In genomic region chr17:87283755-87284481, GRCm38 (mm10) we compare ENCODE assay signal across 8 mouse cellular contexts. TPM values are rescaled to one million over a fixed set of nuclear protein-coding genes. Genes with fewer than 3 reads are reported as not detected.
DNase-seq lines count a peak whose midpoint lies in the region; ATAC-seq lines count a peak whose summit lies in the region.

No protein-coding gene starts in this region.

- H3K4me1 ChIP-seq in forebrain, embryonic 11.5 days (replicated peaks; ENCODE audit: control insufficient read depth, insufficient read depth, low read length), result peaks cover 14% of the 10 kb centered on the region
- H3K4me1 ChIP-seq in intestine, embryonic 16.5 days (ENCODE audit: control insufficient read depth, insufficient read depth, low read length), result peaks cover 14% of the 10 kb centered on the region; the same call in 1 of the 2 replicates

- no peaks in the 10 kb centered on the region for H3K36me3 ChIP-seq in forebrain, embryonic 11.5 days (ENCODE audit: control insufficient read depth, insufficient read depth, low read length)
- H3K36me3 ChIP-seq in intestine, embryonic 16.5 days (ENCODE audit: control insufficient read depth, insufficient read depth, low read length), result no peaks in the 10 kb centered on the region
- H3K36me3 ChIP-seq in macrophage (ENCODE audit: inconsistent target), result peaks cover 3% of the 10 kb centered on the region; the same call in 1 of the 2 replicates

- peak overlapping the region; percentile 70 for H3K4me3 ChIP-seq in forebrain, embryonic 11.5 days (ENCODE audit: low read depth, low read length)
- peak overlapping the region; percentile 67 for H3K4me3 ChIP-seq in intestine, embryonic 16.5 days (ENCODE audit: low read length)
- peak overlapping the region; percentile 62 for H3K4me3 ChIP-seq in macrophage (ENCODE audit: inconsistent target)

- WGBS in forebrain, embryonic 11.5 days, result 4% methylated on average over 21 of the region's 21 CpGs
- 7% methylated on average over 21 of the region's 21 CpGs for WGBS in intestine, embryonic 16.5 days
- 6% methylated on average over 21 of the region's 21 CpGs for WGBS in macrophage (ENCODE audit: missing documents)

- no peaks in the 10 kb centered on the region for H3K9me3 ChIP-seq in forebrain, embryonic 11.5 days (ENCODE audit: control insufficient read depth, low read length)
- no peaks in the 10 kb centered on the region for H3K9me3 ChIP-seq in intestine, embryonic 16.5 days (ENCODE audit: control insufficient read depth, low read length)

- H3K79me2 ChIP-seq in macrophage (ENCODE audit: inconsistent target), result peaks cover 59% of the 10 kb centered on the region

- peaks cover 22% of the 10 kb centered on the region for H3K27me3 ChIP-seq in forebrain, embryonic 11.5 days (ENCODE audit: control insufficient read depth, insufficient read depth, low read length)
- H3K27me3 ChIP-seq in intestine, embryonic 16.5 days (replicated peaks; ENCODE audit: control insufficient read depth, insufficient read depth, low read length), result no peaks in the 10 kb centered on the region

- peak overlapping the region; percentile 96 for H3K4me2 ChIP-seq in forebrain, embryonic 11.5 days (ENCODE audit: low read depth, low read length, severe bottlenecking)
- H3K4me2 ChIP-seq in intestine, embryonic 16.5 days (ENCODE audit: low read depth, low read length), result peak overlapping the region; percentile 89

- H3K9ac ChIP-seq in forebrain, embryonic 11.5 days (ENCODE audit: low read length), result peak overlapping the region; percentile 84; the same call in 1 of the 2 replicates
- H3K9ac ChIP-seq in intestine, embryonic 16.5 days (ENCODE audit: low read depth, low read length), result peak overlapping the region; percentile 95

- H3K27ac ChIP-seq in forebrain, embryonic 11.5 days (ENCODE audit: low read depth, low read length), result no peak overlapping the region
- 0 out of 2 replicates have a peak overlapping the region, but pooled peaks have one; percentile 89 for H3K27ac ChIP-seq in intestine, embryonic 16.5 days (ENCODE audit: low read length)
- peak overlapping the region; percentile 65 for H3K27ac ChIP-seq in macrophage

- ATAC-seq in forebrain, embryonic 11.5 days (replicated peaks; ENCODE audit: low FRiP score), result no peak
- no peak for ATAC-seq in intestine, embryonic 16.5 days

- DNase-seq in 3T3-L1 (ENCODE audit: low read depth, low spot score), result peak; percentile 34
- peak; percentile 25 for DNase-seq in ES-CJ7 (ENCODE audit: low read depth, low spot score)
- peak; percentile 61 for DNase-seq in forebrain, embryonic 11.5 days (ENCODE audit: low spot score)
- peak; percentile 48 to 59 for DNase-seq in spleen, postnatal 14 days (ENCODE audit: low spot score in 2 of 2)
- DNase-seq in ovary, adult 18-20 months (ENCODE audit: low spot score), result no peak
- no peak for DNase-seq in right cerebral cortex, adult 2 months (ENCODE audit: low spot score in 2 of 2)

RNA-seq across cellular contexts. Expression of gene Ttc7, which starts 1.2 kb away (rescaled TPM):
- polyA plus RNA-seq in forebrain, embryonic 11.5 days (2014; fragmentation: Nextera tagmentation; extraction: Ambion mirVana), result 4.2 and 4.3 TPM in 2 replicates
- polyA plus RNA-seq in intestine, embryonic 16.5 days (2015; fragmentation: Nextera tagmentation; extraction: Ambion mirVana), result 21.7 and 27.1 TPM in 2 replicates
- 100 to 1,000 TPM in 8 of 26 experiments, 10 to 100 TPM in 18; 23.2 to 147 (median 72.3) TPM for total RNA-seq in macrophage (2018; cell fraction: chromatin; rRNA removed)
- total RNA-seq in macrophage (2018; cell fraction: cytosol; rRNA removed), result 100 to 1,000 TPM in 5 of 26 experiments, 10 to 100 TPM in 21; 52.8 to 109 (median 71.9) TPM
- 100 to 1,000 TPM in 6 of 26 experiments, 10 to 100 TPM in 20; 39.5 to 126 (median 74.2) TPM for total RNA-seq in macrophage (2018; cell fraction: nucleus; rRNA removed)
- polyA plus RNA-seq in macrophage (2018), result 61.6 to 83.0 TPM (median 63.6 TPM) in 3 replicates

RNA-seq across cellular contexts. Expression of gene Mcfd2, which starts 18.2 kb away (rescaled TPM):
- 65.6 and 66.7 TPM in 2 replicates for polyA plus RNA-seq in forebrain, embryonic 11.5 days (2014; fragmentation: Nextera tagmentation; extraction: Ambion mirVana)
- polyA plus RNA-seq in intestine, embryonic 16.5 days (2015; fragmentation: Nextera tagmentation; extraction: Ambion mirVana), result 150 and 184 TPM in 2 replicates
- 100 to 1,000 TPM in 5 of 26 experiments, 10 to 100 TPM in 21; 25.7 to 173 (median 52.5) TPM for total RNA-seq in macrophage (2018; cell fraction: chromatin; rRNA removed)
- 100 to 1,000 TPM; 132 to 231 (median 175) TPM for total RNA-seq in macrophage (2018; cell fraction: cytosol; rRNA removed)
- total RNA-seq in macrophage (2018; cell fraction: nucleus; rRNA removed), result 100 to 1,000 TPM in 19 of 26 experiments, 10 to 100 TPM in 7; 31.8 to 178 (median 121) TPM
- polyA plus RNA-seq in macrophage (2018), result 156 to 279 TPM (median 184 TPM) in 3 replicates

Comparison
In these comparisons a context has a peak if more than half of its experiments do, and no peak if none do; other contexts are left out.
1. DNase-seq: peak in 3T3-L1 (single experiment), ES-CJ7 (single experiment), forebrain, embryonic 11.5 days (single experiment) and spleen, postnatal 14 days (2 of 2); none in ovary, adult 18-20 months (single experiment) and right cerebral cortex, adult 2 months (0 of 2).
2. Peak in every context shown above with its lines, with median percentiles within 50 percentile points of each other: H3K4me3 ChIP-seq.